ENCODE assay signal across 8 mouse cellular contexts in genomic region chr5:105731173-105731626, GRCm38 (mm10). TPM values are rescaled to one million over a fixed set of nuclear protein-coding genes. Genes with fewer than 3 reads are reported as not detected.
A peak's percentile ranks its signal among the peaks of the same experiment; 100 is the strongest.
DNase-seq lines count a peak whose midpoint lies in the region; ATAC-seq lines count a peak whose summit lies in the region.

No protein-coding gene starts in this region.

- H3K4me3 ChIP-seq in embryonic facial prominence, embryonic 12.5 days: 0 out of 2 replicates have a peak overlapping the region, but pooled peaks have one; percentile 50
- H3K4me3 ChIP-seq in hindbrain, embryonic 16.5 days (ENCODE audit: low read length): peak overlapping the region; percentile 43; the same call in 1 of the 2 replicates

- H3K9ac ChIP-seq in embryonic facial prominence, embryonic 12.5 days: peak overlapping the region; percentile 60; the same call in 1 of the 2 replicates
- no peak overlapping the region for H3K9ac ChIP-seq in hindbrain, embryonic 16.5 days (ENCODE audit: low read depth, low read length)

- 33% methylated on average over 16 of the region's 16 CpGs for WGBS in embryonic facial prominence, embryonic 12.5 days
- 44% methylated on average over 16 of the region's 16 CpGs for WGBS in hindbrain, embryonic 16.5 days

- ATAC-seq in embryonic facial prominence, embryonic 12.5 days (ENCODE audit: insufficient number of reproducible peaks, insufficient read depth, low FRiP score, low TSS enrichment): no peak
- ATAC-seq in hindbrain, embryonic 16.5 days: no peak
- no peak for ATAC-seq in frontal cortex, adult (ENCODE audit: low TSS enrichment)

- H3K9me3 ChIP-seq in embryonic facial prominence, embryonic 12.5 days: no peaks in the 10 kb centered on the region
- no peaks in the 10 kb centered on the region for H3K9me3 ChIP-seq in hindbrain, embryonic 16.5 days (ENCODE audit: control insufficient read depth, low read length)

- DNase-seq in retina, embryonic 14.5 days (ENCODE audit: low spot score): peak; percentile 13
- DNase-seq in retina, postnatal 1 day: no peak
- DNase-seq in lung, postnatal 4 days: peak; percentile 42 to 50
- DNase-seq in thymus, postnatal 14 days: peak; percentile 41
- no peak for DNase-seq in MN1 (ENCODE audit: low spot score)

- H3K36me3 ChIP-seq in embryonic facial prominence, embryonic 12.5 days: no peaks in the 10 kb centered on the region
- H3K36me3 ChIP-seq in hindbrain, embryonic 16.5 days (ENCODE audit: control insufficient read depth, insufficient read depth, low read length): no peaks in the 10 kb centered on the region

- H3K4me2 ChIP-seq in embryonic facial prominence, embryonic 12.5 days (replicated peaks): peak overlapping the region; percentile 90
- H3K4me2 ChIP-seq in hindbrain, embryonic 16.5 days (ENCODE audit: low read length): peak overlapping the region; percentile 73

- no peak overlapping the region for H3K27ac ChIP-seq in embryonic facial prominence, embryonic 12.5 days
- no peak overlapping the region for H3K27ac ChIP-seq in hindbrain, embryonic 16.5 days (ENCODE audit: low read depth, low read length)

- H3K27me3 ChIP-seq in embryonic facial prominence, embryonic 12.5 days: no peaks in the 10 kb centered on the region
- H3K27me3 ChIP-seq in hindbrain, embryonic 16.5 days (replicated peaks; ENCODE audit: control insufficient read depth, insufficient read depth, low read length): no peaks in the 10 kb centered on the region

- peaks cover 14% of the 10 kb centered on the region for H3K4me1 ChIP-seq in embryonic facial prominence, embryonic 12.5 days
- H3K4me1 ChIP-seq in hindbrain, embryonic 16.5 days (ENCODE audit: control insufficient read depth, insufficient read depth, low read depth, low read length): peaks cover 14% of the 10 kb centered on the region

RNA-seq across cellular contexts. Expression of gene Lrrc8d, which starts 31.4 kb away (rescaled TPM):
- polyA plus RNA-seq in embryonic facial prominence, embryonic 12.5 days (2016; fragmentation: Nextera tagmentation; extraction: Ambion mirVana): 24.5 and 26.5 TPM in 2 replicates
- 19.1 and 33.1 TPM in 2 replicates for polyA plus RNA-seq in hindbrain, embryonic 16.5 days (2015; fragmentation: Nextera tagmentation; extraction: Ambion mirVana)

Comparison
In these comparisons a context has a peak if more than half of its experiments do, and no peak if none do; other contexts are left out.
1. DNase-seq: peak in retina, embryonic 14.5 days (single experiment), lung, postnatal 4 days (2 of 2) and thymus, postnatal 14 days (single experiment); none in retina, postnatal 1 day (single experiment) and MN1 (single experiment).